Mouse (Mus musculus): ENCODE data around the gene Rorb. TPM values are rescaled to one million over a fixed set of nuclear protein-coding genes. Genes with fewer than 3 reads are reported as not detected.

The Rorb gene
- polyA plus RNA-seq, 1 experiment, result 0.10 TPM

- TF ChIP-seq POLR2AphosphoS2 (IDR thresholded peaks at IDR 0.05; ENCODE audit: insufficient read length, low read depth) (no peak), TCF12 (IDR thresholded peaks at IDR 0.05; ENCODE audit: insufficient read depth, poor library complexity, severe bottlenecking) (no peak), REST (IDR thresholded peaks at IDR 0.05; ENCODE audit: insufficient read depth, insufficient read length) (no peak), POLR2A (IDR thresholded peaks at IDR 0.05; ENCODE audit: insufficient read length, low read depth) (no peak), E2F4 (IDR thresholded peaks at IDR 0.05; ENCODE audit: insufficient read depth) (no peak), SRF (IDR thresholded peaks at IDR 0.05; ENCODE audit: control insufficient read depth, insufficient read length, low read depth) (no peak), CEBPB (IDR thresholded peaks at IDR 0.05; ENCODE audit: insufficient read depth, poor library complexity, severe bottlenecking) (no peak), MYOD1 (IDR thresholded peaks at IDR 0.05; ENCODE audit: control insufficient read depth in 1 of 3, insufficient read length in 2 of 3, low read depth in 2 of 3) (no peak)
- H3K79me2 ChIP-seq (ENCODE audit: control insufficient read depth, insufficient read depth), result no peaks in the 10 kb centered on the region
- H3K36me3 ChIP-seq (ENCODE audit: control insufficient read depth, insufficient read depth), result no peaks in the 10 kb centered on the region
- H3K4me2 ChIP-seq (ENCODE audit: low read depth), result no peak overlapping the region
- H3K4me3 ChIP-seq, result no peak overlapping the region
- no peak overlapping the region for H3ac ChIP-seq (ENCODE audit: control insufficient read depth, insufficient read length)
- no peaks in the 10 kb centered on the region for H3K27me3 ChIP-seq (ENCODE audit: control insufficient read depth, insufficient read depth, insufficient read length)
Measured at GRCm38 (mm10) chr19:18997711-18998110, 113.3 kb downstream of the Rorb start.

- no peak for TF ChIP-seq POLR2AphosphoS2 (IDR thresholded peaks at IDR 0.05; ENCODE audit: insufficient read length, low read depth)
- no peak for TF ChIP-seq USF1 (IDR thresholded peaks at IDR 0.05; ENCODE audit: low read depth)
- no peak for TF ChIP-seq SRF (IDR thresholded peaks at IDR 0.05; ENCODE audit: control insufficient read depth, insufficient read length, low read depth)
- no peak for TF ChIP-seq TCF12 (IDR thresholded peaks at IDR 0.05; ENCODE audit: insufficient read depth, poor library complexity, severe bottlenecking)
- no peak for TF ChIP-seq E2F4 (IDR thresholded peaks at IDR 0.05; ENCODE audit: insufficient read depth)
- Histone ChIP-seq H3ac (ENCODE audit: control insufficient read depth, insufficient read length) (no peak overlapping the region), H3K4me2 (ENCODE audit: low read depth) (no peak overlapping the region), H3K4me3 (no peak overlapping the region), H3K36me3 (ENCODE audit: control insufficient read depth, insufficient read depth) (no peaks in the 10 kb centered on the region), H3K27me3 (ENCODE audit: control insufficient read depth, insufficient read depth, insufficient read length) (peaks cover 8% of the 10 kb centered on the region), H3K79me2 (ENCODE audit: control insufficient read depth, insufficient read depth) (no peaks in the 10 kb centered on the region)
Measured at GRCm38 (mm10) chr19:18979996-18980395, 131.0 kb downstream of the Rorb start.

GRCm38 (mm10) chr19:18974796-18975660 is 136.0 kb downstream of the Rorb start:
- H3K4me2 ChIP-seq (ENCODE audit: low read depth), result no peak overlapping the region
- H3K79me2 ChIP-seq (ENCODE audit: control insufficient read depth, insufficient read depth), result no peaks in the 10 kb centered on the region
- TF ChIP-seq POLR2A (IDR thresholded peaks at IDR 0.05; ENCODE audit: insufficient read length, low read depth) (no peak), POLR2AphosphoS2 (IDR thresholded peaks at IDR 0.05; ENCODE audit: insufficient read length, low read depth) (no peak), MYOG (IDR thresholded peaks at IDR 0.05; ENCODE audit: control insufficient read depth in 1 of 3, insufficient read depth in 1 of 3, insufficient read length in 2 of 3, low read depth in 2 of 3) (no peak), E2F4 (IDR thresholded peaks at IDR 0.05; ENCODE audit: insufficient read depth) (no peak), USF1 (IDR thresholded peaks at IDR 0.05; ENCODE audit: low read depth) (no peak)
- peaks cover 8% of the 10 kb centered on the region for H3K27me3 ChIP-seq (ENCODE audit: control insufficient read depth, insufficient read depth, insufficient read length)
- H3K4me3 ChIP-seq, result no peak overlapping the region
- no peak overlapping the region for H3ac ChIP-seq (ENCODE audit: control insufficient read depth, insufficient read length)
- no peaks in the 10 kb centered on the region for H3K36me3 ChIP-seq (ENCODE audit: control insufficient read depth, insufficient read depth)

GRCm38 (mm10) chr19:18969386-18969785 is 141.6 kb downstream of the Rorb start:
- H3K36me3 ChIP-seq (ENCODE audit: control insufficient read depth, insufficient read depth), result no peaks in the 10 kb centered on the region
- H3K4me3 ChIP-seq, result no peak overlapping the region
- no peak overlapping the region for H3K4me2 ChIP-seq (ENCODE audit: low read depth)
- no peak overlapping the region for H3ac ChIP-seq (ENCODE audit: control insufficient read depth, insufficient read length)
- H3K79me2 ChIP-seq (ENCODE audit: control insufficient read depth, insufficient read depth), result no peaks in the 10 kb centered on the region
- no peaks in the 10 kb centered on the region for H3K27me3 ChIP-seq (ENCODE audit: control insufficient read depth, insufficient read depth, insufficient read length)
- TF ChIP-seq MYOD1 (IDR thresholded peaks at IDR 0.05; ENCODE audit: control insufficient read depth in 1 of 3, insufficient read length in 2 of 3, low read depth in 2 of 3) (no peak), USF1 (IDR thresholded peaks at IDR 0.05; ENCODE audit: low read depth) (no peak), SRF (IDR thresholded peaks at IDR 0.05; ENCODE audit: control insufficient read depth, insufficient read length, low read depth) (no peak), MAX (IDR thresholded peaks at IDR 0.05; ENCODE audit: low read depth) (no peak), TCF12 (IDR thresholded peaks at IDR 0.05; ENCODE audit: insufficient read depth, poor library complexity, severe bottlenecking) (no peak), E2F4 (IDR thresholded peaks at IDR 0.05; ENCODE audit: insufficient read depth) (no peak), POLR2A (IDR thresholded peaks at IDR 0.05; ENCODE audit: insufficient read length, low read depth) (no peak), POLR2AphosphoS2 (IDR thresholded peaks at IDR 0.05; ENCODE audit: insufficient read length, low read depth) (no peak), TCF3 (IDR thresholded peaks at IDR 0.05; ENCODE audit: insufficient read length, low read depth) (no peak), MYOG (IDR thresholded peaks at IDR 0.05; ENCODE audit: control insufficient read depth in 1 of 3, insufficient read depth in 1 of 3, insufficient read length in 2 of 3, low read depth in 2 of 3) (no peak), REST (IDR thresholded peaks at IDR 0.05; ENCODE audit: insufficient read depth, insufficient read length) (no peak), CEBPB (IDR thresholded peaks at IDR 0.05; ENCODE audit: insufficient read depth, poor library complexity, severe bottlenecking) (no peak)

GRCm38 (mm10) chr19:18967307-18967706 is 143.7 kb downstream of the Rorb start:
- no peak overlapping the region for H3K4me3 ChIP-seq

More at GRCm38 (mm10) chr19:18967307-18967706, 143.7 kb downstream of the Rorb start:
- Histone ChIP-seq H3K4me2 (ENCODE audit: low read depth) (no peak overlapping the region), H3K27me3 (ENCODE audit: control insufficient read depth, insufficient read depth, insufficient read length) (no peaks in the 10 kb centered on the region), H3K79me2 (ENCODE audit: control insufficient read depth, insufficient read depth) (no peaks in the 10 kb centered on the region), H3K36me3 (ENCODE audit: control insufficient read depth, insufficient read depth) (no peaks in the 10 kb centered on the region), H3ac (ENCODE audit: control insufficient read depth, insufficient read length) (no peak overlapping the region)
- TF ChIP-seq MAX (IDR thresholded peaks at IDR 0.05; ENCODE audit: low read depth), result no peak
- TF ChIP-seq CEBPB (IDR thresholded peaks at IDR 0.05; ENCODE audit: insufficient read depth, poor library complexity, severe bottlenecking), result no peak
- TF ChIP-seq MYOG (IDR thresholded peaks at IDR 0.05; ENCODE audit: control insufficient read depth in 1 of 3, insufficient read depth in 1 of 3, insufficient read length in 2 of 3, low read depth in 2 of 3), result no peak
- TF ChIP-seq MYOD1 (IDR thresholded peaks at IDR 0.05; ENCODE audit: control insufficient read depth in 1 of 3, insufficient read length in 2 of 3, low read depth in 2 of 3), result no peak
- no peak for TF ChIP-seq POLR2AphosphoS2 (IDR thresholded peaks at IDR 0.05; ENCODE audit: insufficient read length, low read depth)
- no peak for TF ChIP-seq E2F4 (IDR thresholded peaks at IDR 0.05; ENCODE audit: insufficient read depth)
- TF ChIP-seq TCF12 (IDR thresholded peaks at IDR 0.05; ENCODE audit: insufficient read depth, poor library complexity, severe bottlenecking), result no peak
- no peak for TF ChIP-seq SRF (IDR thresholded peaks at IDR 0.05; ENCODE audit: control insufficient read depth, insufficient read length, low read depth)
- no peak for TF ChIP-seq POLR2A (IDR thresholded peaks at IDR 0.05; ENCODE audit: insufficient read length, low read depth)
- no peak for TF ChIP-seq REST (IDR thresholded peaks at IDR 0.05; ENCODE audit: insufficient read depth, insufficient read length)
- TF ChIP-seq TCF3 (IDR thresholded peaks at IDR 0.05; ENCODE audit: insufficient read length, low read depth), result no peak
- no peak for TF ChIP-seq USF1 (IDR thresholded peaks at IDR 0.05; ENCODE audit: low read depth)

All from myocyte (in vitro differentiated cells).